Mouse (Mus musculus) lung, adult 2 months (tissue): ENCODE data around the gene Igsf3.

ENCODE experiments used
- CTCF ChIP-seq: fragments of 200-500 bp; IDR thresholded peaks from 2 replicates; pipeline ENCODE4 v1.5.1; 2011; ENCODE audit warnings: mild to moderate bottlenecking, low read length, control low read depth; ENCODE audit not compliant: insufficient read depth
- POLR2A ChIP-seq: fragments of 200-500 bp; IDR thresholded peaks from 2 replicates; pipeline ENCODE4 v1.6.1; 2011; ENCODE audit warnings: low read depth, mild to moderate bottlenecking, control low read depth, low read length, borderline replicate concordance; ENCODE audit errors: extremely low read depth

DNA sequence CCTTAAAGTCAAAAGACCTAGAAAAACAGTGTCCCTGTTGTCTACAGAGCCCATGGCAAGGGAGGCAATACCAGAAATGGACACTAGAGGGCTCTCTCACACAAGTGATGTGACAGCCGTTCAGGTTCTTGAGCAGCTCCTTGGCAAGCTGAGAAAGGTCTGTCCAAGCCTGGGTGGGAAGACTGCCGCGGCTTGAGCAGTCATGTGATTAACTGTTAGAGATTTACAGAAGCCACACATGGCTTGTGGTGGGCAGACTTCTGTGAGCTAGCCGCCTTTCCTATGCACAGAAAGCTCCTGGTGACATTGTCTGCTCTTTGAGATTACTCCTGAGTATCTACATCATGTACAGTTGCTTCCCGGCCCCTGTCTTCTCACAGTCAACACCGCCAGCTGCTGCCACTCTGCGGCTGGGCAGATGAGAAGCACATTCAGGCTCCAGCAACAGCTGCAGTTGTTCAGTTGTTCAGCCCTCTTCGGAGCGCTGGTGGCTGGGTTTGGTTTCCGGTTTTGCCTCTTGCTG, 117.1 kb downstream of the Igsf3 start:
- TF ChIP-seq CTCF: peak; percentile 87
- TF ChIP-seq POLR2A: no peak
